Mouse (Mus musculus) layer of hippocampus, postnatal 25 days (tissue): Measurements from ENCODE around the gene Plin5. TPM values are rescaled to one million over a fixed set of nuclear protein-coding genes. Genes with fewer than 3 reads are reported as not detected.

ENCODE experiments used
- DNase-seq, 2 experiments: peaks; one replicate each; pipeline ENCODE4 v3.0.0; 2022; ENCODE audit warnings: mixed read lengths in 2 of 2, low spot score in 1 of 2; ENCODE audit errors: extremely low spot score in 1 of 2
- total RNA-seq, 2 experiments: library from RNA; stranded (reverse); gene quantifications; 2 replicates each; pipeline ENCODE4 v1.2.3; 2021

The Plin5 gene
- total RNA-seq, 2 experiments from 2014 or later = 0.30 to 0.85 TPM

- DNase-seq = no peak
Measured at GRCm38 (mm10) chr17:56133457-56134363, 16.3 kb upstream of the Plin5 start.

GRCm38 (mm10) chr17:56132661-56133060 is 15.3 kb upstream of the Plin5 start:
- peak in 1 of 2 experiments; percentile 71 for DNase-seq

GRCm38 (mm10) chr17:56131814-56132213 is 14.4 kb upstream of the Plin5 start:
- peak; percentile 58 to 77 for DNase-seq

- DNase-seq = no peak
Measured at GRCm38 (mm10) chr17:56131136-56131535, 13.7 kb upstream of the Plin5 start.

GRCm38 (mm10) chr17:56128246-56128645 is 10.8 kb upstream of the Plin5 start:
- DNase-seq = no peak

- DNase-seq = no peak
Measured at GRCm38 (mm10) chr17:56126175-56126574, 8.8 kb upstream of the Plin5 start.

GRCm38 (mm10) chr17:56125276-56125630 is 7.9 kb upstream of the Plin5 start:
- DNase-seq = no peak

DNA sequence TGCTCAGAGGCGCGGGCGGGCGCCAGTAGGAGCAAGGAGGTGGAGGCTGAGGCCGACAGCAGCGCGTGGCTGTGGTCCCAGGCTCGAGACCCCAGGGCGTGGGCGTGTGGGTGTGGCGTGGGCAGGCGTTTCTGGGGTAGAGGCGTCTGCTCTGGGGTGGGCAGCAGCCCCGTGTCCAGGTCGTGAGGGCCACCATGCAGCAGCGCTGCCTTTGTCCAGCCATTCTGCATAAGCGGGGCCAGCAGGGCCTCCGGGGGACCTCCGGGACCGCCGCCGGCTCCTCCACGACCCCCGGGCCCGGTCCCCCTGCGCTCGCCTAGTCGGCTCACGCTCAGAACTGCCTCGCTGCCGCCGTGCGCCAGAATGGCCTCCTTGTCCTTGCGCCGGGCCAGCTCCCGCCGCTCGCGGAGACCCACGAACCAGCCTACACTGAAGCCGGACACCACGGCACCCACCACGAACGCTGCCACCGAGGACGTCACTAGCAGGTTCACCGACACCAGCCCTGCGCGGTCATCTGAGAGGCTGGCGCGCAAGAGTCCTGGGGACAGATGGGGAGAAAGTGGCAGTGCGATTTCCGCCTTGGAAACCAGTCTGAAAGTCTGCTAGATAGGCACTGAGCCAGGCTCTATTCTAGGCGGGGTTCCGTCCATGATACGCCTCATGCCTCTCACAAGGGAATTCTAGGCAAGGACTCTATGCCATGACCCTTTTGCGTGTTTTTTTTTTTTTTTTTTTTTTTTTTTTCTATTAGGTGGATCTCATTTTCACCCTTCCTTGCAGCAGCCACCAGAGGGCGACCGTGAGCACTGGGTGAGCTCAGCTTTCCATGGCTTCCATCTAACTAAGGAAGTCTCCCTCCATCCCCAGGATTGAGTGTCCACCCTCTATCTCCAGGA is 7.2 kb upstream of the Plin5 start:
- DNase-seq = peak in 1 of 2 experiments; percentile 76

- no peak for DNase-seq
Measured at GRCm38 (mm10) chr17:56123681-56124340, 6.4 kb upstream of the Plin5 start.

DNA sequence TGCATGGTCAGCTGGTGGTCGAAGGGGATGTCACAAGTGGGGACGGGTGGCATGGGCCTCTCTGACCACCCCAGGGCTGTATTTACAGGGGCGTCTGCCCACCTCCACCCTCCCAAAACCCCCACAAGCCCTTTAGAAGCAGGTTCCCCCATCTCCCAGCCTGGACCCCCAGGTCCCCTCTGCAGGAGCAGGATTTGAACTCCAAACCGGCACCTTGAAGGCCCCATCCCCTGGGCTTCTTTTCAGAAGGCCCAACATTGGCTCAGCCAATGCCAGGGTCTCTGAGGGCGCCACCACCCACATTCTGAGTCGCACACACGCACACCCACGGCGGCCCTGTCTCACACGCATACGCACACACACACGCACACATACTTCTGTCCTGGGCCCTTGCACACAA is 5.8 kb upstream of the Plin5 start:
- DNase-seq = no peak

DNA sequence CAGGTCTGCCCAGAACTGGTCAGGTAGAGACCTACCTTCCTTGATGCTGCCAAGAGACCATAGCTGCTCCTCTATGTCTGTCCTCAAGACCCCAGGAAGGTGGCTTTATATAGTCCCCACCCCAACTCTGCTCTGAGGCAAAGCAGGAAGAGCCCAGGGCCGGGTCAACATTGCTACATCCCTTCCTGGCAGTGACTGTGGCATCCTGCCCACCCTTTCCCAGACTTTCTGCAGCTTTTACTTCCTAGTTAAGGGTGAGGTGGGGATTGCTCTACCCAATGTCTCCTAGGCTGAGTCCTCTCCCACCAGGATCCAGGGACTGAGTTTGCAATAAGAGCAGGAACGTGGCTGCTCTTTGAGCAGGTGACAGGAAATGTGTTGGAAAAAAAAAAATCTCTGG is 4.4 kb upstream of the Plin5 start, which contains the start of gene Lrg1:
Gene Lrg1, minus strand, starts transcription at position 176 of the 400 bp plus-strand sequence.
- no peak for DNase-seq

GRCm38 (mm10) chr17:56119981-56120880 is 2.8 kb upstream of the Plin5 start:
- no peak for DNase-seq

- no peak for DNase-seq
Measured at GRCm38 (mm10) chr17:56119431-56119830, 2.0 kb upstream of the Plin5 start.

DNA sequence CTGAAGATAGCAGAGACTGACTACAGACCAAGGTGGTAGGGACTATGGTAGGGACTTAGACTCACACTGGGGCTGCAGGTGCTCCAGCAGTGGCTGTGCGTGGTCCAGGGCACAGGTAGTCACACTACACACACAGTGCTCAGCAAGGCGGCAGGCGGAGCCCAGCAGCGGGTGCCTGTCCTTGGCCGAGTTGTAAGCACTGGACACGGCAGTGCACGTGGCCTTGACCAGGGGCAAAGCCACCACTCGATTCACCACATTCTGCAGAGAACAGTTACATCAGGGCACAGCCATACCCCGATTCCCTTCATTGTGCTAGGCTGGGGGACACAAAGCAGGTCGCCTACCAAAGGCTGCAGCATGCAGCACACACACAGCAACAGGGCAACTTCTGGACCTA is 1.2 kb downstream of the Plin5 start:
- no peak for DNase-seq

DNA sequence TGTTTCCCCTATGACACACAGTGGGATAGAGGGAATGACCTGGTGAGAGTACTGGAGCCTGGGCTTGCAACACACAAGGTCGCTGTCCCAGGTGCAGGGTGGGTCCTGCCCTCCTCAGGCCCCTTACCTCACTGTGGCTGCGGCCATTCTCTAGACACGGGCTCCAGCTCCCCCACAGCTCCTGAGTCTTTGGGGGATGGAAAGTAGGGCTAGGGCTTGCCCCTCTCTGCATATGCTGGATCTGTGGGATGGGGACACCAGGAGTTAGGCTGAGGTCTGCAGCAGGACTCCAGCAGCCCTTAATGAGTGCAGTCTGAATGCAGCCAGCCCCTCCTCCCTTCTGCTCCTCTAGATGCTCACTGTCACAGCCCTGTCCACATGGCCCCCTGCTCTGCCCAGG is 4.7 kb downstream of the Plin5 start:
- DNase-seq = no peak

DNA sequence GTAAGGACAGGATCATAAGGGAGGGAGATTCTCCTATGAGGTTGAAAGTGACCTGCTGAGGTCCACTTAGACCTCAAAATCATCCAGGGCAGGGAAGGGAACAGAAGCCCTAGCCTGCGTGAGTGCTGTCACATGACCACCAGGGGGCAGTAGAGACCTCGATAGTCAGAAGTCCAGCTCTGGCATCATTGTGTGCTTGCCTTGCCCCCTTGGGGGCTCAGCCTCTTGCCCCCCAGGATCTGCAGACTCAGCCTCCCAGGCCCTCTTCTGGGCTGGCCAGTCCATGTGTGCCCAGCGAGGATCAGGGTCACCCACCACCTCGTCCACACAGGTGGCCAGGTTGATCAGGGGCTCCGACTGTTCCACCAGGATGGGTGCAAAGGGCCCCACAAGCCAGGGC is 5.5 kb downstream of the Plin5 start:
- DNase-seq = peak in 1 of 2 experiments; percentile 69

DNA sequence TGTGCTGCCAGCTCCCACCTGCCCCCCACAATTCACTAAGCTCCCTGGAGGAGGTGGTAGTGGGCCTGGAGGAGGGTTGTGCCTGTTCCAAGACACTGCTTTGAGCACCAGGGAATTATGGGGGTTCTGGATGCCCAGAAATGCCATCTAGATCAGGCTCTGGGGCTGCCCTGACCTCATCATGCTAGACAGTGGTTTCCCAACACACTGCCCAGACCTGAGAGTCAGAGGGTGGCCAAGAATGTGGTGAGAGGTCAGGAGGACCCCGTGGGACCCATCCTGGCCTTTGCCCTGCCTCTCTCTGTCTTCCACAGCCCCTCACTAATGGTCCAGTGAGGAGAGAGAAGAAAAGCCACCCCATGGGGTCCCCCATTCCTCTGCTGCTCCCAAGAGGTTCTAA is 6.4 kb downstream of the Plin5 start:
- no peak for DNase-seq

GRCm38 (mm10) chr17:56110571-56110970 is 6.8 kb downstream of the Plin5 start:
- no peak for DNase-seq

GRCm38 (mm10) chr17:56109219-56110051 is 8.0 kb downstream of the Plin5 start, which contains the start of gene Plin4:
TSS of gene Plin4 (minus strand) at chr17:56109803.
- no peak for DNase-seq
